Mouse (Mus musculus) natural killer cell, adult 2 months (primary cell): ENCODE measurements around the gene Tktl2.

Source experiments
- DNase-seq, 2 experiments: peaks; one replicate each; pipeline ENCODE4 v3.0.0; 2022; ENCODE audit warnings: low spot score in 2 of 2

The Tktl2 gene

DNA sequence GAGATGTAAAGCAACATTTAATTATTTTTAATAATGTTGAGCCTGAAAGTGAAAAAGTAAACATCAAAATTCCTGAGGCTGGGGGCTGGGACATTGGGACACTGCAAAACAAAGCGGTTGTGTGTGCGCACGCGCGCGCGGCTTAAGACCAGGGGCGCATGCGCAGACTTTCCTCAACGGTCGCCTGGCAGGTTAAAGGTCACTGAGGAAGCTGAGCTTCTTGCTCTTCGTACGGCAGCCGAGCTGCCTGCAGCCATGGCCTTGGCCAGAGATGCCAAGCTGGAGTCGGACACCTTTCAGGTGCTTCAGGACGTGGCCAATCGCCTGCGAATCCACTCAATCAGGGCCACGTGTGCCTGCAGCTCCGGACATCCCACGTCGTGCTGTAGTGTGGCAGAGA, at the start of gene Tktl2:
TSS of gene Tktl2 (plus strand) at position 220 of the 400 bp plus-strand sequence.
- no peak for DNase-seq

DNA sequence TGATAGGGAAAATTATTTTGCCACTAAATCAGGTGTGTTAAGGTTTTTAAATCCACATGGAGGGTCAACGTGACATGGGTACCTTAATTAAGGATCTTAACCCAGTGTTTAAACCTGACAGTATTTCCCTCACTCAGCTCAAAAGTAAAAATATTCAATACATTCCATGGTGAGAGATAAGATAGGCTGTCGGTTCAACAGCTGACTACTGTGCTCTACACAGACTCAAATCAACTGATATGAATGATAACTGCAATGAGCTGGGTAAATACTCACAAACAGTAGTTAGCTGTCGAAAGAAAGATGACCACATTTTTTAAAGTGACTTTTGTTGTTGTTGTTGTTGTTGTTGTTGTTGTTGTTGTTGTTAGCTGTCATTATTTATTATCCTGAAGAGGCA, 41.7 kb upstream of the Tktl2 start:
- no peak for DNase-seq

DNA sequence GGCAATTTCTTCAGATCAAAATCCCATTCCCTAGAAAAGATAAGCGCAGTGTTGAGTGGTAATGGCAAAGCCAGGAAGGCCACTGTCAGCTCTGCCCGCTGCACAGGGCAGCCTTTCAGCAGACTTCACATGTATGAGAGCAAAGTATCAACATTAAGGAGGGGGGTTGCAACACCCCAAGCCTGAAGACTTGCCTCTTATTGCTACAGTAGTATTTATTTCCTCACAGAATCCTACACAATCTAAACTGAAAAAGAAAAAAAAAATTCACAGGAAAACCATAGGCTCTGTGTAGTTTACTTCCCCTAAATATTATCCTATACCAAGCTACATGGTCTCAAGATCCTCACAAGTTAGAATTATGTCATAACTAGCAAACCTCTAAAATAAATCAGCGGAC, 34.7 kb upstream of the Tktl2 start:
- no peak for DNase-seq

DNA sequence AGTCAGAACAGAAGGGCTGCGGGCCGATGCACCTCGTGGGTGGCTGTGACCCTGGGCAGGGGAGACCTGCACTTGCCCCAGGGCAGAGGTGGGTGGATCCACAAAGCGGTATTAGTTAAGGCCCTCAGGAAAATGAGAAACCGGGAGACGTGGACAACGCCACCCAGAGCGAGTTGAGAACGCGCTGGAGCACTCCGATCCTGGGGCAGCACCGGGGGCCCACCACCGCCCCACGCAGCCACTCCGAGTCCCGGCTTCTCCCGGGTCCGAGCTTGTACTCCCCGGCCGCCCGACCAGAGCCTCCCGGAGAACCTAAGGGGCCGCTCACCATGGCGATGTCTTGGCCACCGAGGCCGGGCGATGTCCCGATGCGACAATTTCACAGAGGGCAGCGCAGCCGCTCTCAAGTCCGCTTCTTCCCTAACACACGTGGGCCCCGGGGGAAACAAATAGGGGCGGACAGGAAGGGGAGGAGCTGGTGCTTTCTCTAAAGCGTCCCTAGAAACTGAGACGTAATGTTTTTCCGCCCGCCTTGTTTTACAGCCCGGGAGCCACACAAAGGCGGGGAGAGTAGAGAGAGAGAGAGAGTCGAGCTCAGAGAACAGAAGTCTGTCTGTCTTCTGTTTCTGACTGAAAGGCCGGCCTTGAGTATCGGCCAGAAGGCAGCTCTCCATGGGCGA, 25.3 kb upstream of the Tktl2 start, which contains the start of gene Tma16:
TSS of gene Tma16 (minus strand) at position 447 of the 680 bp plus-strand sequence.
- DNase-seq: peak; percentile 69 to 79

DNA sequence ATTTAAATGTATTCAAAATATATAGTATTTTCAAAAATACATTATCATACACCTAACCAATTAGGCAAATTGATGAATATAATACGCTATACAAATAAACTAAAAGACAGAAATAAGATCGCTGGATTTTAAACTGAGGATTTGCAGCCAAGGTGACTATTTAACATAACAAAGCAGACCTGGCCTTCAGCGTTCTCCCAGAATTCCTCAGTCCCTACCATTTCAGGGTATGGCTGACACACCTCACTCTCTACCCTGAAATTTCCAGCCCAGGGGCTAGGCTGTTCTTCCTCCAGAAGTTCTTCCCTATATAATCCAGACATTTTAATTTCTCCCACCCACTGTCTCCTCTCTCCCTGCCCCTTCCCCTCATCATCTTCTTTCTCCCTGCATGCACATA, 23.0 kb upstream of the Tktl2 start:
- DNase-seq: no peak

DNA sequence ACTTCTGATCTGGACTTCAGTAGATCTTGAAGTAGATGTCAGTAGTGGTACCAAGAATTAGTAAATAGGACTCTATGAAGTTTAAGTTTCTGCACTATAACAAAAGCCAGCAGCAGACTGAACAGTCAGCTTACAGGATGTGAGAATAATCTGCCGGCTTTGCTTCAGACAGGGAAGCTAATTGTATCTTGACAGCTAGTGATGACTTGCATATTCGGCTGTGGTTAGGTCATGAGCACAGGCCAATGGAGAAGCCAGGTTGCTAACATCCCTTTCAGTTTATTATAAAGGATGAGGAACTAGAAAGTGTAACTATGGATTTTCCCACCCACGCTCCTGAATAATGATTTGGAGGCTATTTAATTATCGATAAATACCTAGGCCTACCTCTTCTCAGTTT, 20.9 kb upstream of the Tktl2 start:
- DNase-seq: no peak

DNA sequence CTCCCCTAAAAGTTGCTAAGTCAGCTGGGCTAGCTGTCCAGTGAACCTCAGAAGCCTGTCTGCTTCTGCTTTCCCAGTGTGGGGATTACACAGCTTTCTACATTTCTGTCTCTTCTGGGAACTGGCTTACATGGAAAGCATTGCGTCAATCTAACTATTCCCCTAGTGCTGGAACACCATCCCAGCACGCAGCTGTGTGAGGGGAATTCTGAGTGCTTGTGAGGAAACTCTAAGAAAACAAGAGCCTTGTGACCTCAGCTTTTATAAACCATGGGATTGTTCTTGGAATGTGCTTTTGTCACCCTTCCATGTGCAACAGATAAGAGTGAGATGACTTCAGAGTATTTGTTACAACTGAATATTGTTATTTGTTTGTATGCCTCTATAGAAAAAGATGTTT, 17.1 kb upstream of the Tktl2 start:
- DNase-seq: no peak

DNA sequence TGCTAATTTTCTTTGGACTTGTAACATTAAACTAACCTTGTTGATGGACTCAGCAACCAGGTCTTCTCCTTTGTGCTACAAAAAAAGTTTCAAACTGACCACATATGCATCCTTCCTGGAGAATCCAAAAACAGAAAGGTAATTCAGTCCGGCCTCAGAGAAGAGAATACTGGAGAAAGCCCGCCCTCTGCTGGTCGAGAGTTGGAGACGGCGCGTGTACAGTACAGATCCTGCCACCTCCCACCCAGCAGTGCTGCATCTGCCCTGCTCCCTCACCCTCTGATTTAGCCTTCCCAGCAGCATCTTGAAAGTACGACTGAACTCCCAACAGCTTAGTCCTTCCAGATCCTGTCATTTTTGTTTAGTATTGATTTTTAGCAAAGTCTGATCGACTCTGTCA, 15.8 kb upstream of the Tktl2 start:
- DNase-seq: peak; percentile 24 to 62

DNA sequence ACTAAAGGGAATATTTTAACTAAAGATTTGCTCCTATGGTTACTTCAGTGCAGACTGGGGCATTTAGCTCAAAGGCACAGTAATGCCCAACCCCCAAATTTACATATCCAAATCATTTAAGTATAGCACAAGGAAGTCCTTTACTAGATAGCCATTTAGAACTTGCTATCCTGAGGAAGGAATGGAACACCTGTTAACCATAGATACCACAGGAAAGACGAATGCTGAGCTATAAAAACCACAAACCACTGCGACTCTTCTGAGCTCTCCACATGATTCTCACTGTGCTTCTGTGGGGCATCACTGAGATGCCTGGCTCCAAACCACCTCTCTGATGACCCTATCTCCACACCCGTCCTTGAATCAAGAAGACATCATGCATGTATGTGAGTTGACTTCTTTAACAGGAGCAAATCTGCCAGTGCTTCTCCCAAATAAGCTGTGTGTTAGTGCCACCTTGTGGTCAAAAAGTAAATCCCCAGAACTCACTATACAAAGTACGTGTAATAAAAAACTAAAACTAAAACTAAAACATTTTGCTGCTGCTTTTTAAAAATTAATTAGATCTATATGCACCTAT, 14.5 kb upstream of the Tktl2 start:
- peak; percentile 11 to 27 for DNase-seq

DNA sequence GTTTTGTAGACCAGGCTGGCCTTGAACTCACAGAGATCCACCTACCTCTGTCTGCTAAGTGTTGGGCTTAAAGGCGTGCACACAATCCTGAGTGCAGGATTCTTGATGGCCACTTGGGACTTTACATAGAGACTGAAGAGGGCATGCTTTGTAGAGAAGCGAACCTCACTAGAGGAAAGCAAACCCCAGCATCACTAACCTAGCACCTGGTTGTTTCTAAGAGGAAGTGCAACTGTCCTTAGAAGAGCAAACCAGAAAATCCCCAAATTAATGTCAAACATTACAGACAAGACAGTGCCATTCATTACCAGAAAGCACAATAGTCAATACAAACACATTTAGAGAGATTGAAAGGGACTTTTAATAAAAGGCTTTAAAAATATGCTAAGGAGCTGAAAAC, 8.2 kb upstream of the Tktl2 start:
- no peak for DNase-seq

DNA sequence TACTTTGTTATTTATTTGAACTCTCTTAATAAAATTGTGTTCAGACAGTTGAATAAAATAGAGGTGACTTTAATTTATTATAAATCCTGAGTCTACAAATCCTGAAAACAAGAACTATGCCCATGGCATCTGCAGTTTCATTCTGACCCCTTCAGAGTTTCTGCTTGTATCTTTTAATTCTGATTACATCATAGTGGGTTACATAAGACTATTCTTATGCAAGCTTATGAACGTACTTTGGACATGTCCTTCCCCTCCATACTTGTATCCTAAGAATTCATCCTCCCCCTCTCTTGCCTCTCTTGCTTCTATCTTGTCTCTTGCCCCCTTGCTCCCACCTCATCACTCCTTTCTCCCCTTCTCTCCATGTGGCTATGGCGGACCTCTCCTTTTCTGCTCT, 7.6 kb downstream of the Tktl2 start:
- DNase-seq: no peak

DNA sequence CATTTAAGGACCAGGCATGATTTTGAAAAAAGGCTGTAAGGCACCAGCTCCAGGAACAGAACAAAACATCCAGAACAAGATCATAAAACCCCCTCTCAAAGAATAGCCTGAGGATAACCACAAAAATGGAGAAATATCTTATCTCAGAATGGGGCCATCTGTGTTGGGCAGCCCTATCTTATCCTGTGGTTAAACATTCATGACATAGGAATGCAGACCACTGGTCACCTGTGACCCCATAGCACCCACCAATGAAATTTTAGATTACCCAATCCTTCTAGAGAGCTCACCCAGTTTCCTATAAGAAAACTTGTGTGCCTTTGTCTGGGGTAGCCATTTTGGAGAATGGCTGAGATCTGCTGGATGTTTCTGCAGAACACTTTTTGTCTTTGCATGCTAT, 9.0 kb downstream of the Tktl2 start:
- no peak for DNase-seq

DNA sequence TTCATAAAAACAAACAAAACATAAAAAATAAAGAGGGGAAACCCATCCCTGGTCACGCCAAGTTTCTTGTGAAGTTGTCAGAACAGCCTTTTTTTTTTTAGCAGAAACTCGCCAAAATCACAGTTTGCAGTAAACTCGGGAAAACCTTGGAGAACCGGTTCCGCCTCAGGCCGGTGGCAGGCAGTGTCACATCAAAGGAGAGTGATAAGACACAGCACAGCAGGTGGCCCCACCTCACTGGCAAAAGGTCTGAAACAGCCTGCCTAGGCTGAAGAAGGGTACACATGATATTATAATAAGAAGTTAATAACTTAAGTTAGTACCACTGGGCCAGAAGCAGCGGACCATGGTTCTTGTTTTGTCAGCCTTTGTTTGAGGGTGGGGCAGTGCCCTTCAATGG, 38.5 kb downstream of the Tktl2 start:
- no peak for DNase-seq
